Mouse (Mus musculus) activated CD4-positive, CD25-positive, alpha-beta regulatory T cell, adult 4 months (primary cell): ENCODE results near the gene Sv2a. TPM values are rescaled to one million over a fixed set of nuclear protein-coding genes. Genes with fewer than 3 reads are reported as not detected.

Source experiments
- ATAC-seq: one replicate; pipeline ENCODE4 v1.8.0; 2017
- polyA plus RNA-seq, 2 experiments: library from polyadenylated mRNA; unstranded; fragments of 100-300 nt; shearing (Covaris generic); gene quantifications; one replicate each; pipeline ENCODE4 v1.2.1; 2017

The Sv2a gene
- 1 to 10 TPM in 1 of 2 experiments, under 1 TPM in 1; 0.83 to 1.9 TPM for polyA plus RNA-seq

GRCm38 (mm10) chr3:96180727-96181477, at the start of gene Sv2a:
Sv2a (plus strand) TSS chr3:96181151.
- peak; percentile 75 for ATAC-seq

GRCm38 (mm10) chr3:96132478-96132877, 48.5 kb upstream of the Sv2a start:
- no peak for ATAC-seq

GRCm38 (mm10) chr3:96133327-96133905, 47.5 kb upstream of the Sv2a start:
- no peak for ATAC-seq

- no peak for ATAC-seq
These were observed 45.9 kb upstream of the Sv2a start for GRCm38 (mm10) chr3:96135011-96135410.

GRCm38 (mm10) chr3:96147950-96148349, 33.0 kb upstream of the Sv2a start:
- peak; percentile 54 for ATAC-seq

- no peak for ATAC-seq
These were observed 29.1 kb upstream of the Sv2a start for GRCm38 (mm10) chr3:96151836-96152235.

GRCm38 (mm10) chr3:96152611-96153010, 28.3 kb upstream of the Sv2a start:
- ATAC-seq, result no peak

GRCm38 (mm10) chr3:96155501-96155900, 25.4 kb upstream of the Sv2a start:
- ATAC-seq, result no peak

- no peak for ATAC-seq
These were observed 21.1 kb upstream of the Sv2a start for GRCm38 (mm10) chr3:96159820-96160219.

GRCm38 (mm10) chr3:96160222-96160802, 20.6 kb upstream of the Sv2a start:
- no peak for ATAC-seq

- ATAC-seq, result peak; percentile 62
These were observed 20.0 kb upstream of the Sv2a start for GRCm38 (mm10) chr3:96160803-96161516.

- ATAC-seq, result peak; percentile 40
These were observed 18.8 kb upstream of the Sv2a start, which contains the start of gene Mtmr11 for GRCm38 (mm10) chr3:96161869-96162840. Mtmr11 (plus strand) TSS chr3:96162004.

- ATAC-seq, result no peak
These were observed 17.9 kb upstream of the Sv2a start for GRCm38 (mm10) chr3:96163040-96163439.

GRCm38 (mm10) chr3:96168466-96169158, 12.3 kb upstream of the Sv2a start:
- ATAC-seq, result no peak

- no peak for ATAC-seq
These were observed 10.7 kb upstream of the Sv2a start for GRCm38 (mm10) chr3:96170276-96170675.

GRCm38 (mm10) chr3:96170976-96171545, 9.9 kb upstream of the Sv2a start:
- no peak for ATAC-seq

GRCm38 (mm10) chr3:96171583-96172196, 9.3 kb upstream of the Sv2a start:
- ATAC-seq, result peak; percentile 5

- ATAC-seq, result peak; percentile 98
These were observed 8.5 kb upstream of the Sv2a start, which contains the start of gene Sf3b4 for GRCm38 (mm10) chr3:96172197-96173178. Sf3b4 (plus strand) TSS chr3:96172332.

- ATAC-seq, result no peak
These were observed 7.8 kb upstream of the Sv2a start for GRCm38 (mm10) chr3:96173185-96173584.
